Mouse (Mus musculus) cerebellum, adult 2 months (tissue): ENCODE results near the gene Msrb2.

Source experiments
- CTCF ChIP-seq: fragments of 200-500 bp; IDR thresholded peaks from 2 replicates; pipeline ENCODE4 v1.5.1; 2011; ENCODE audit warnings: low read depth, mild to moderate bottlenecking, control low read depth, low read length, moderate library complexity, borderline replicate concordance; ENCODE audit not compliant: insufficient read depth
- POLR2A ChIP-seq: fragments of 200-500 bp; IDR thresholded peaks from 2 replicates; pipeline ENCODE4 v1.6.1; 2011; ENCODE audit warnings: low read length, control low read depth, borderline replicate concordance; ENCODE audit not compliant: insufficient read depth

GRCm38 (mm10) chr2:19388329-19389103 is 17.3 kb downstream of the Msrb2 start:
- TF ChIP-seq POLR2A (no peak), CTCF (no peak)
